32 mouse cellular contexts compared by ENCODE assay signal in the genomic region with DNA sequence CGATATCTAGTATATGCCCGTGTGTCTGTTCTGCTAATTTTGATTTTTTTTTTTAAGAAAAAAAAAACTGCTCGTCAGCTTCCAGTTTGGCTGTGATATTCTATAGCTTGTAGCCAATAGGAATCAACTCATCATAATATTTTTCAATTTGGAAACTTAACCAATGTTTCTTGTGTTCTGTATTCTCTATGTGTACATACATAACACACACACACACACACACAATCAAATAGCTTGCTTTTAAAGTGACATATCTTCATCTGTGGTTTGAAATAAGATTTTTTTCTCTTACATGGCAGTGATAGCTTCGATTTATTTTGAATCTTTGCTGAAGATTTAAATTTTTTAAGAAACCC. TPM values are rescaled to one million over a fixed set of nuclear protein-coding genes. Genes with fewer than 3 reads are reported as not detected.
"Had no signal": no experiment of that assay in that cellular context is flagged by ENCODE, and none has a peak within 500 bp of the region (broad histone marks: within the 10 kb centered on the region; RNA-seq: fewer than 3 reads in every experiment).

No protein-coding gene starts in this region.

- H3K9me3 ChIP-seq: heart, embryonic 13.5 days; heart, embryonic 15.5 days; hindbrain, embryonic 13.5 days; hindbrain, embryonic 15.5 days; kidney, embryonic 15.5 days; limb, embryonic 13.5 days; limb, embryonic 15.5 days; liver, embryonic 12.5 days had no signal

- H3K9ac ChIP-seq: heart, embryonic 13.5 days; heart, embryonic 15.5 days; hindbrain, embryonic 13.5 days; hindbrain, embryonic 15.5 days; kidney, embryonic 15.5 days; limb, embryonic 13.5 days; limb, embryonic 15.5 days; liver, embryonic 12.5 days had no signal

- H3K4me3 ChIP-seq: heart, adult 2 months; heart, embryonic 13.5 days; heart, embryonic 15.5 days; hindbrain, embryonic 13.5 days; hindbrain, embryonic 15.5 days; kidney, embryonic 15.5 days; limb, embryonic 13.5 days; limb, embryonic 15.5 days; liver, embryonic 12.5 days had no signal

- H3K4me1 ChIP-seq: heart, embryonic 13.5 days; heart, embryonic 15.5 days; hindbrain, embryonic 15.5 days; kidney, embryonic 15.5 days; limb, embryonic 13.5 days; limb, embryonic 15.5 days; liver, embryonic 12.5 days had no signal

- H3K27ac ChIP-seq: heart, adult 2 months; heart, embryonic 13.5 days; heart, embryonic 15.5 days; hindbrain, embryonic 13.5 days; hindbrain, embryonic 15.5 days; hindbrain, postnatal 0 days; kidney, embryonic 15.5 days; kidney, postnatal 0 days; limb, embryonic 13.5 days; limb, embryonic 15.5 days; liver, embryonic 12.5 days had no signal

- H3K36me3 ChIP-seq: heart, embryonic 13.5 days; heart, embryonic 15.5 days; hindbrain, embryonic 13.5 days; hindbrain, embryonic 15.5 days; kidney, embryonic 15.5 days; limb, embryonic 13.5 days; limb, embryonic 15.5 days; liver, embryonic 12.5 days had no signal

- ATAC-seq: hindbrain, postnatal 0 days; intestine, embryonic 16.5 days; liver, embryonic 12.5 days had no signal

- H3K4me2 ChIP-seq: heart, embryonic 11.5 days; heart, embryonic 13.5 days; heart, embryonic 15.5 days; hindbrain, embryonic 13.5 days; hindbrain, embryonic 15.5 days; kidney, embryonic 15.5 days; limb, embryonic 13.5 days; limb, embryonic 15.5 days; liver, embryonic 12.5 days had no signal

- H3K27me3 ChIP-seq: heart, embryonic 13.5 days; heart, embryonic 15.5 days; hindbrain, embryonic 13.5 days; hindbrain, embryonic 15.5 days; kidney, embryonic 15.5 days; limb, embryonic 13.5 days; limb, embryonic 15.5 days; liver, embryonic 12.5 days had no signal

- DNase-seq: gastrocnemius, postnatal 14 days; gastrocnemius, postnatal 36 days; heart, adult 11 months; heart, adult 2 months; heart, postnatal 14 days; heart, postnatal 36 days; kidney, adult 11 months; kidney, adult 2 months; kidney, adult 9 months; kidney, postnatal 14 days; kidney, postnatal 36 days; layer of hippocampus, adult 9-11 months; layer of hippocampus, postnatal 36 days; left cerebral cortex, postnatal 4 days had no signal

RNA-seq across cellular contexts. Expression of a gene that starts 43.5 kb away (rescaled TPM):
- polyA plus RNA-seq: heart, adult 2 months; heart, embryonic 11.5 days; heart, embryonic 13.5 days; heart, embryonic 15.5 days; heart, postnatal 0 days; hindbrain, embryonic 11.5 days; hindbrain, embryonic 13.5 days; hindbrain, embryonic 15.5 days; hindbrain, postnatal 0 days; intestine, embryonic 14.5 days; intestine, embryonic 16.5 days; kidney, adult 2 months; kidney, embryonic 15.5 days; kidney, postnatal 0 days; large intestine, adult 2 months; limb, embryonic 11.5 days; limb, embryonic 13.5 days; limb, embryonic 15.5 days; liver, adult 2 months; liver, embryonic 12.5 days had no signal
